Mouse (Mus musculus) colon, adult 2 months (tissue): ENCODE results near the gene Rnpc3. TPM values are rescaled to one million over a fixed set of nuclear protein-coding genes. Genes with fewer than 3 reads are reported as not detected.

ENCODE experiments used
- polyA plus RNA-seq: library from polyadenylated mRNA; depleted of rRNA; stranded (reverse); fragments of >200 nt; gene quantifications from 2 replicates; pipeline ENCODE4 v1.2.3, GENCODE M21; 2012; rRNA removed

Gene Rnpc3
- polyA plus RNA-seq: 4.1 and 4.6 TPM in 2 replicates

GRCm38 (mm10) chr3:113629606-113630359 lies at the start of gene Rnpc3:
Gene Rnpc3, minus strand, starts transcription at chr3:113630149.

GRCm38 (mm10) chr3:113606599-113606998 lies 23.4 kb downstream of the Rnpc3 start, which contains the start of gene Amy1:
Gene Amy1, minus strand, starts transcription at chr3:113606699.

Other genes with a start within 250 kb of the Rnpc3 start
- gene Amy2a1, start 97.7 kb downstream of the Rnpc3 start, polyA plus RNA-seq: not detected in 2 replicates
- gene Amy1, start 23.4 kb downstream of the Rnpc3 start, polyA plus RNA-seq: 0.12 and 0.22 TPM in 2 replicates